Comparison of ENCODE assay signal across 10 mouse cellular contexts in genomic region chr5:64156579-64156978, GRCm38 (mm10). TPM values are rescaled to one million over a fixed set of nuclear protein-coding genes. Genes with fewer than 3 reads are reported as not detected.
A peak's percentile ranks its signal among the peaks of the same experiment; 100 is the strongest.
DNase-seq lines count a peak whose midpoint lies in the region; ATAC-seq lines count a peak whose summit lies in the region.
"Had no signal": no experiment of that assay in that cellular context is flagged by ENCODE, and none has a peak within 500 bp of the region (broad histone marks: within the 10 kb centered on the region; RNA-seq: fewer than 3 reads in every experiment).

No protein-coding gene starts in this region.

- WGBS in hindbrain, embryonic 16.5 days = 48% methylated on average over 4 of the region's 4 CpGs
- 55% methylated on average over 4 of the region's 4 CpGs for WGBS in hindbrain, embryonic 13.5 days
- 44% methylated on average over 4 of the region's 4 CpGs for WGBS in embryonic facial prominence, embryonic 14.5 days

- peaks cover 14% of the 10 kb centered on the region for H3K4me1 ChIP-seq in hindbrain, embryonic 16.5 days (ENCODE audit: control insufficient read depth, insufficient read depth, low read depth, low read length)
- peaks cover 18% of the 10 kb centered on the region for H3K4me1 ChIP-seq in hindbrain, embryonic 13.5 days (replicated peaks)
- no peaks in the 10 kb centered on the region for H3K4me1 ChIP-seq in embryonic facial prominence, embryonic 14.5 days (ENCODE audit: control insufficient read depth, insufficient read depth, low read length)

- no peak overlapping the region for H3K9ac ChIP-seq in hindbrain, embryonic 16.5 days (ENCODE audit: low read depth, low read length)
- no peak overlapping the region for H3K9ac ChIP-seq in hindbrain, embryonic 13.5 days
- 0 out of 2 replicates have a peak overlapping the region, but pooled peaks have one; percentile 17 for H3K9ac ChIP-seq in embryonic facial prominence, embryonic 14.5 days (ENCODE audit: low read depth, low read length)

- no peak for DNase-seq in embryonic facial prominence, embryonic 14.5 days (ENCODE audit: low spot score)
- peak; percentile 66 for DNase-seq in kidney, adult 9 months
- peak; percentile 9 for DNase-seq in lung, postnatal 14 days
- no peak for DNase-seq in testis, postnatal 10 days (ENCODE audit: low spot score)
- no peak for DNase-seq in layer of hippocampus, adult 9-10 months (ENCODE audit: low spot score)
- no peak for DNase-seq in urinary bladder, postnatal 36 days (ENCODE audit: low spot score in 2 of 2)
- DNase-seq: cerebellum, adult 18-20 months had no signal

- H3K4me2 ChIP-seq in hindbrain, embryonic 16.5 days (ENCODE audit: low read length) = 0 out of 2 replicates have a peak overlapping the region, but pooled peaks have one; percentile 21
- no peak overlapping the region for H3K4me2 ChIP-seq in hindbrain, embryonic 13.5 days
- H3K4me2 ChIP-seq in embryonic facial prominence, embryonic 14.5 days (ENCODE audit: low read depth, low read length) = peak overlapping the region; percentile 30; the same call in 1 of the 2 replicates
- H3K4me2 ChIP-seq: midbrain, embryonic 11.5 days had no signal

- no peak for ATAC-seq in hindbrain, embryonic 16.5 days
- ATAC-seq in hindbrain, embryonic 13.5 days (ENCODE audit: low FRiP score) = no peak
- no peak for ATAC-seq in embryonic facial prominence, embryonic 14.5 days (ENCODE audit: low read depth)

- H3K9me3 ChIP-seq in hindbrain, embryonic 16.5 days (ENCODE audit: control insufficient read depth, low read length) = no peaks in the 10 kb centered on the region
- no peaks in the 10 kb centered on the region for H3K9me3 ChIP-seq in hindbrain, embryonic 13.5 days
- no peaks in the 10 kb centered on the region for H3K9me3 ChIP-seq in embryonic facial prominence, embryonic 14.5 days (ENCODE audit: control insufficient read depth, low read length)

- H3K4me3 ChIP-seq in hindbrain, embryonic 16.5 days (ENCODE audit: low read length) = no peak overlapping the region
- H3K4me3 ChIP-seq in hindbrain, embryonic 13.5 days = no peak overlapping the region
- H3K4me3 ChIP-seq in embryonic facial prominence, embryonic 14.5 days (ENCODE audit: low read depth, low read length) = no peak overlapping the region

- no peaks in the 10 kb centered on the region for H3K36me3 ChIP-seq in hindbrain, embryonic 16.5 days (ENCODE audit: control insufficient read depth, insufficient read depth, low read length)
- H3K36me3 ChIP-seq in hindbrain, embryonic 13.5 days = no peaks in the 10 kb centered on the region
- H3K36me3 ChIP-seq in embryonic facial prominence, embryonic 14.5 days (ENCODE audit: control insufficient read depth, insufficient read depth, low read length) = no peaks in the 10 kb centered on the region

- peaks cover 8% of the 10 kb centered on the region for H3K27me3 ChIP-seq in hindbrain, embryonic 16.5 days (replicated peaks; ENCODE audit: control insufficient read depth, insufficient read depth, low read length)
- peaks cover 35% of the 10 kb centered on the region for H3K27me3 ChIP-seq in hindbrain, embryonic 13.5 days
- H3K27me3 ChIP-seq in embryonic facial prominence, embryonic 14.5 days (replicated peaks; ENCODE audit: control insufficient read depth, insufficient read depth, low read length) = peaks cover 37% of the 10 kb centered on the region

- H3K27ac ChIP-seq in hindbrain, embryonic 16.5 days (ENCODE audit: low read depth, low read length) = 0 out of 2 replicates have a peak overlapping the region, but pooled peaks have one; percentile 44
- no peak overlapping the region for H3K27ac ChIP-seq in hindbrain, embryonic 13.5 days
- H3K27ac ChIP-seq in embryonic facial prominence, embryonic 14.5 days (replicated peaks; ENCODE audit: low read depth, low read length) = no peak overlapping the region

RNA-seq across cellular contexts. Expression of gene Tbc1d1, which starts 0.5 kb away (rescaled TPM):
- polyA plus RNA-seq in hindbrain, embryonic 16.5 days (2015; fragmentation: Nextera tagmentation; extraction: Ambion mirVana) = 10.9 and 12.3 TPM in 2 replicates
- polyA plus RNA-seq in hindbrain, embryonic 13.5 days (2015; fragmentation: Nextera tagmentation; extraction: Ambion mirVana) = 14.5 and 15.4 TPM in 2 replicates
- polyA plus RNA-seq in embryonic facial prominence, embryonic 14.5 days (2014; fragmentation: Nextera tagmentation; extraction: Ambion mirVana) = 19.1 and 21.5 TPM in 2 replicates

Comparison
In these comparisons a context has a peak if more than half of its experiments do, and no peak if none do; other contexts are left out.
1. DNase-seq: peak in kidney, adult 9 months (single experiment) and lung, postnatal 14 days (single experiment); none in embryonic facial prominence, embryonic 14.5 days (single experiment), testis, postnatal 10 days (single experiment), layer of hippocampus, adult 9-10 months (single experiment) and urinary bladder, postnatal 36 days (0 of 2).